Mouse (Mus musculus) forebrain, embryonic 14.5 days (tissue): Measurements from ENCODE around the gene Dnah12. TPM values are rescaled to one million over a fixed set of nuclear protein-coding genes. Genes with fewer than 3 reads are reported as not detected.

ENCODE experiments used
- ATAC-seq: fragments of 200-750 bp; cut with Nextera tagmentation; 2 replicates; pipeline ENCODE4 v1.8.0; 2017; ENCODE audit warnings: mild to moderate bottlenecking, moderate library complexity
- DNase-seq: peaks from one replicate; pipeline ENCODE4 v3.0.0-alpha.2; 2015; ENCODE audit warnings: low spot score
- H3K27ac ChIP-seq: fragments of 300-500 bp; sonication (generic); 2 replicates; pipeline ENCODE4 v1.5.1; 2014; ENCODE audit warnings: low read depth, mild to moderate bottlenecking, control low read depth, low read length, moderate library complexity
- H3K27me3 ChIP-seq: fragments of 300-500 bp; sonication (generic); replicated peaks from 2 replicates; pipeline ENCODE4 v1.6.1; 2014; ENCODE audit warnings: low read length, control low read depth, mixed read lengths; ENCODE audit not compliant: control insufficient read depth, insufficient read depth
- H3K36me3 ChIP-seq: fragments of 300-500 bp; sonication (generic); 2 replicates; pipeline ENCODE4 v1.6.1; 2014; ENCODE audit warnings: low read length, control low read depth; ENCODE audit not compliant: control insufficient read depth, insufficient read depth
- H3K4me1 ChIP-seq: fragments of 300-500 bp; sonication (generic); 2 replicates; pipeline ENCODE4 v1.6.1; 2014; ENCODE audit warnings: antibody characterized with exemption, low read length, control low read depth; ENCODE audit not compliant: control insufficient read depth, insufficient read depth
- H3K4me2 ChIP-seq: fragments of 300-500 bp; sonication (generic); 2 replicates; pipeline ENCODE4 v1.6.1; 2014; ENCODE audit warnings: mild to moderate bottlenecking, control low read depth, low read length
- H3K4me3 ChIP-seq: fragments of 300-500 bp; sonication (generic); 2 replicates; pipeline ENCODE4 v1.5.1; 2014; ENCODE audit warnings: low read depth, low read length, control low read depth
- H3K9ac ChIP-seq: fragments of 300-500 bp; sonication (generic); 2 replicates; pipeline ENCODE4 v1.6.1; 2014; ENCODE audit warnings: mild to moderate bottlenecking, low read length, control low read depth, moderate library complexity
- H3K9me3 ChIP-seq: fragments of 300-500 bp; sonication (generic); replicated peaks from 2 replicates; pipeline ENCODE4 v1.6.1; 2016; ENCODE audit warnings: low read length, control low read depth, mixed read lengths; ENCODE audit not compliant: control insufficient read depth
- WGBS: fragments of 180-500 bp; shearing (Covaris S2); extraction: QIAGEN DNeasy Blood & Tissue Kit; methylation state at CpG from one replicate; pipeline ENCODE4 v1.1.7; 2014; 5-methylcytosine and 5-hydroxymethylcytosine counted together
- polyA plus RNA-seq: library from polyadenylated mRNA; unstranded; fragments of >200 nt; fragmentation: Nextera tagmentation; extraction: Ambion mirVana; gene quantifications from 2 replicates; pipeline ENCODE4 v1.2.1, GENCODE M21; 2014

The Dnah12 gene
- polyA plus RNA-seq: 0.10 TPM in 2 replicates

DNA sequence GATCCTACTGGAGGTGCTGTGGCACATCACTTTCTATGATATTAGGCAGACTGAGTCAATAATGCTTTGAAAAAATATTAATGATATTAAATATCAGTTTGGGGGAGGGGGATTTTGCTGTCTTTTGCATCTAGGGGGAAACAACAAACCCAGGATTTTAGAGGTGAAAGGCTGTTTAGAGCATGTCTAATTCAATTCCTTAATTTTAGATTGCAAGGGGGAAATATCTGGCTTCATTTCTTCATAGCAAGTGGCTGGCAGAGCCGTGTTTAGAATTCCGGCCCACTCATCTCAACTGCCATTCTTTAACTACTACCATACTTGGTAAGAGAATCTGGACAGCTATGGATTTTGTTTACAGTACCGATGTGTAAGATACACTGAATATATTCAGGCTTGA lies at the start of gene Dnah12:
Dnah12 (plus strand) TSS at position 301 of the 400 bp plus-strand sequence.
- Histone ChIP-seq H3K9me3 (no peaks in the 10 kb centered on the region), H3K27me3 (no peaks in the 10 kb centered on the region), H3K9ac (no peak within 1 kb of the TSS), H3K36me3 (no peaks in the 10 kb centered on the region), H3K4me2 (no peak within 1 kb of the TSS), H3K4me1 (no peaks in the 10 kb centered on the region), H3K4me3 (no peak within 1 kb of the TSS), H3K27ac (no peak within 1 kb of the TSS)
- WGBS: 95% methylated on average over 3 of the region's 3 CpGs
- DNase-seq (no peak), ATAC-seq (no peak)

DNA sequence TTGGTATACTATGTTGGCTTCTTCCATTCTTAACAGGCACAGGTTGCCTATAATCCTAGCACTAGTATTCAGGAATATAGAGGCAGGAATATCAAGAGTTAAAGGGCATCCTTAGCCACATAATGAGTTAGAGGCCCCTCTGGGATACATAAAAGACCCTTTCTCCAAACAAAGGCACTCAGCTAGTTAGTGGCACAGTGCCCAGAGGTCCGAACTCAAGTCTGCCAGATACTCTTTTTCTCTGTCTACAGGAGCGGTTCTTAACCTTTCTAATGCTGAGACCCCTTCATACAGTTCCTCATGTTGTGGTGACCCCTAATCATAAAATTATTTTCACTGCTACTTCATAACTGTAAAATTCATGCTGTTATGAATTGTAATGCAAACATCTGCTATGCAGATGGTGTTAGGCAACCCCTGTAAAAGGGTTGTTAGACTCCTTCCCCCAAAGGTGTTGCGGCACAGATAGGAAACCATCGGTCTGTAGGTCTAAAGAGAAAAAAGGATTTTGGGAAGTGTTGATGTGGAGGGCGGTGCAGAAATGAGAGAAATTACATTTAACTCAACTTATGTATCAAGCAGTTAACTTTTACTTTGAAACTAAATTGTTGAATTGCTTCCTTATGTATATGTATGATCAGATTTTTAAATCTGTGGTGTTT lies 47.0 kb upstream of the Dnah12 start:
- H3K4me1 ChIP-seq: peaks cover 6% of the 10 kb centered on the region; the same call in 1 of the 2 replicates
- ATAC-seq (peak; percentile 67), DNase-seq (peak; percentile 87)
- peak overlapping the region; percentile 29; the same call in 1 of the 2 replicates for H3K9ac ChIP-seq
- H3K9me3 ChIP-seq: no peaks in the 10 kb centered on the region
- H3K4me3 ChIP-seq: 0 out of 2 replicates have a peak overlapping the region, but pooled peaks have one; percentile 8
- peak overlapping the region; percentile 34; the same call in 1 of the 2 replicates for H3K27ac ChIP-seq
- WGBS: 21% methylated on average over 5 of the region's 5 CpGs
- peaks cover 13% of the 10 kb centered on the region for H3K36me3 ChIP-seq
- no peaks in the 10 kb centered on the region for H3K27me3 ChIP-seq
- peak overlapping the region; percentile 39 for H3K4me2 ChIP-seq

DNA sequence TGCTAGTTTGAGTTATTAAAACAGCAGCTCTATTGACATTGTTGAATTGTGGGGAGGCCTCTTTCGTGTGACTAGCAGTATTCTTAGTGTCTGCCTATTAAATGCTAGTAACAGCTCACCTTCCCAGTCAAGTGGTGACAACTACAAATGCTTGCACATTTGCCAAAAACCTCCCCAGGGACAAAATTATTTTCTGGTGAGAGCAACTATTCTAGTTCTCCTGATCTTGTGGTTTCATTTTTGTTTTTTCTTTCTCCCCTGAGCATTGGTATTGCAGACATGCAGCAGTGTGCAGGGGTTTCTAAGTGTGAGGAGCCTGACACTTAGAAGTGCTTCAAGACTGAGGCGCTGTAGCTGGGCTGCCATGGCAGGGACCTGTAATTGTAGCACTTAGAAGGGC lies 45.3 kb upstream of the Dnah12 start:
- no peaks in the 10 kb centered on the region for H3K27me3 ChIP-seq
- no peak overlapping the region for H3K9ac ChIP-seq
- no peak overlapping the region for H3K27ac ChIP-seq
- H3K9me3 ChIP-seq: no peaks in the 10 kb centered on the region
- 81% methylated on average over 2 of the region's 2 CpGs for WGBS
- ATAC-seq: no peak
- H3K4me3 ChIP-seq: no peak overlapping the region
- H3K4me2 ChIP-seq: no peak overlapping the region
- H3K4me1 ChIP-seq: peaks cover 6% of the 10 kb centered on the region; the same call in 1 of the 2 replicates
- DNase-seq: no peak
- H3K36me3 ChIP-seq: peaks cover 22% of the 10 kb centered on the region

DNA sequence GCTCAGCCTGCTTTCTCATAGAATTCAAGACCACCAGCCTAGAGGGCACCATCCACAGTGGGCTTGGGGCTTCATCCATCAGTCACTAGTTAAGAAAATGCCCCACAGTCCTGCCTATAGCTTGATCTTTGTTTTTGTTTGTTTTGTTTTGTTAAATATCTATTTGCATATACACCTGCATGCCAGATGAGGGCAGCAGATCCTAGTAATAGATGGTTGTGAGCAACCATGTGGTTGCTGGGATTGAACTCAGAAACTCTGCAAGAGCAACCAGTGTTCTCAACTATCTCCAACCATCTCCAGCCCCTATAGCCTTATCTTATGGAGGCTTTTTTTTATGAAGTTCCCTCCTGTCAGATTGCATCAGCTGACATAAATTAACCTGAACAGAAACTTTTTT lies 41.2 kb upstream of the Dnah12 start:
- H3K27ac ChIP-seq: no peak overlapping the region
- no peak overlapping the region for H3K9ac ChIP-seq
- no peak overlapping the region for H3K4me2 ChIP-seq
- H3K36me3 ChIP-seq: peaks cover 57% of the 10 kb centered on the region
- H3K27me3 ChIP-seq: no peaks in the 10 kb centered on the region
- DNase-seq (peak; percentile 26), ATAC-seq (no peak)
- H3K4me1 ChIP-seq: no peaks in the 10 kb centered on the region
- no peak overlapping the region for H3K4me3 ChIP-seq
- no peaks in the 10 kb centered on the region for H3K9me3 ChIP-seq

DNA sequence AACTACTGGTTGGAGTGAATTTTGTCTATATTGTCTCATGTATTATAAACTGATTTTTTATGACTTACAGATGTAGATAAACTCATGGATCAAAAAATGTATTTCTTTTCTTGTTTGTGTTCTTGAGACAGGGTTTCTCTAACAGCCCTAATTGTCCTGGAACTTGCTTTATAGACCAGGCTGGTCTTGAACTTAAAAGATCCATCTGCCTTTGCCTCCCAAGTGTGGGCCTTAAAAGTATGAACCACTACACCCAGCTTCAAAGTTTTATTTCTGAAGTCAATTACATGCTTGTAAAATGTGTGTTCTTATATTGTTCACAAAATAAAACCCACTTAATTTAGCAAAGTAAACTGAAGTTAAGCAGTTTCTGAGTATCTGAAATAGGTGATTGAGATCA lies 34.9 kb upstream of the Dnah12 start:
- DNase-seq: no peak
- H3K36me3 ChIP-seq: peaks cover 60% of the 10 kb centered on the region

DNA sequence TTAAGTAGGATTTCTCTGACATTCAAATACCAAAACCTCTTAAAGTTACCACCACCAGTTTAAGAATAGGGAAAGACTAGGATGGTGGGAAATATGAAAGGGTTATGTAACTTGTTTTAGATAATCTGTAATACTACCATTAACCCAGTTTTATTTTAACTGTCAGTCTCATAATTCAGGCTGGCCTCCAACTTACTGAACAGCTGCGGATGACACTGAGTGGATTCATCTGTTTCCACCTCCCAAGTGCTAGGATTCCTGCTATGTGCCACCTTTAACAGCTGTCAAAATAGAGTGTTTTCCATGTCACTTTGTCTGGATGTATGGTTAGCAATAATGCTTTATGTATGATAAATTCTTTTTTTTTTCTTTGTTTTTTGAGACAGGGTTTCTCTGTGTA lies 32.8 kb upstream of the Dnah12 start:
- ATAC-seq: no peak
- DNase-seq: no peak
- WGBS: 97% methylated on average over 1 of the region's 1 CpGs
- H3K27ac ChIP-seq: no peak overlapping the region
- no peak overlapping the region for H3K4me3 ChIP-seq
- H3K9me3 ChIP-seq: no peaks in the 10 kb centered on the region
- H3K9ac ChIP-seq: no peak overlapping the region
- H3K36me3 ChIP-seq: peaks cover 55% of the 10 kb centered on the region
- no peaks in the 10 kb centered on the region for H3K27me3 ChIP-seq
- no peaks in the 10 kb centered on the region for H3K4me1 ChIP-seq
- no peak overlapping the region for H3K4me2 ChIP-seq

More for the DNA sequence above, 34.9 kb upstream of the Dnah12 start:
- Histone ChIP-seq H3K4me1 (no peaks in the 10 kb centered on the region), H3K27ac (no peak overlapping the region), H3K27me3 (no peaks in the 10 kb centered on the region), H3K4me3 (no peak overlapping the region), H3K4me2 (no peak overlapping the region), H3K9me3 (no peaks in the 10 kb centered on the region), H3K9ac (no peak overlapping the region)
- no peak for ATAC-seq

DNA sequence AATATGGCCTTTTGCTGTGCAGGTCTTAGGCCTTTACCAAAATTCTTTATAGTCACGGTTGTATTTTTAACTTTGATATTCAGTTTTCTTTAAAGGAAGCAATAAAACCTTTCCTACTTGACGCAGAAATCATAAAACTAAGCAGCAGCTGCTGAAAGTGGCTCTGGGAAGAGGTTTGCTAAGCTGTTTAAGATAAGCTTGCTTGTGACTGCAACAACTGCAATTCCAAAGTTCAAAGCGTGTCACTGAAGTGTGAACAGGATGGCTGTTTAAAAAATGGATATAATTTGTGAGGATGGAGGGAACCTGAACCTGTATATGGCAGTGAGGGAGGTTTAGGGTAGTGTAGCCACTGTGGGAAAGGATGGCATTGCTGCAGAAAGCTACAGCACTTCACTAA lies 31.1 kb upstream of the Dnah12 start:
- no peak overlapping the region for H3K27ac ChIP-seq
- H3K36me3 ChIP-seq: peaks cover 50% of the 10 kb centered on the region
- H3K9ac ChIP-seq: no peak overlapping the region
- H3K4me2 ChIP-seq: no peak overlapping the region
- DNase-seq: no peak
- peaks cover 5% of the 10 kb centered on the region; the same call in 1 of the 2 replicates for H3K4me1 ChIP-seq
- 95% methylated on average over 3 of the region's 3 CpGs for WGBS
- H3K4me3 ChIP-seq: no peak overlapping the region
- ATAC-seq: no peak
- H3K9me3 ChIP-seq: no peaks in the 10 kb centered on the region
- no peaks in the 10 kb centered on the region for H3K27me3 ChIP-seq

DNA sequence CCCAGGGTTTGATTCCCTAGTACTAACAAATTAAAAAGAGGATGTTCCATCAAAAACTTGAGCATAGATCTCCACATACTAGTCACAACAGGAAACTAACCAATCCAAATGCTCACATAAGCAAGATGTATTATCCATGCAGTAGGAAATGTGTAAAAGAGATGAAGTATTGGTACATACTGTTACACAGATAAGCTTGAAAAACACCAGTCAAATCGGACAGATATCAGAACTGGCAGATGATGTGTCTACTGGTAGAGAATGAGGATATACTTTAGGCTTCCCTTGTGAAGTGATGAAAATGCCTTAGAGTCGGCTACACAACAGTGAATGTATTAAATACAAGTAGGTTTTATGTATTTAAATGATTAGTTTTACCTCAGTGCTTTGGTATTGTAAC lies 30.6 kb upstream of the Dnah12 start:
- no peak for DNase-seq
- 93% methylated on average over 2 of the region's 2 CpGs for WGBS
- H3K4me3 ChIP-seq: no peak overlapping the region
- ATAC-seq: no peak
- H3K36me3 ChIP-seq: peaks cover 46% of the 10 kb centered on the region
- H3K4me1 ChIP-seq: peaks cover 7% of the 10 kb centered on the region; the same call in 1 of the 2 replicates
- no peak overlapping the region for H3K27ac ChIP-seq
- H3K9ac ChIP-seq: no peak overlapping the region
- H3K4me2 ChIP-seq: no peak overlapping the region
- H3K9me3 ChIP-seq: no peaks in the 10 kb centered on the region
- no peaks in the 10 kb centered on the region for H3K27me3 ChIP-seq

DNA sequence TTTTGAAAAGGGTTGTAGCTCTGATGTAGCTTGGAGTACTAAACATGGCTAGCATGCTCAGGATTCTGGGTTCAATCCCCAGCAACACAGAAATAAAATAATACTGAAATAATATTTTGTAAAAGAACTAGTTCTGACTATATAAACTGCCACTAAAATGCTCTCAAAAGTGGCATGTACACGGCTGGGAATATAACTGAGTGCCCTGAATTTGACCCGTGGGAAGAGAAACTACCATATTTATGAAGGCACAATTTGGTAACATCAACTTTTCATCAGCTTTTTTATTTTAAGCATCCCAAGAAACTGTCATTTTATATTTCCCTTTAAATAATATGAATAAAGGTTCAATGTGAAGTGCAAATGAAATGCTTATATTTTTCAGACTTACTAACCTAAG lies 29.2 kb upstream of the Dnah12 start:
- Histone ChIP-seq H3K9ac (no peak overlapping the region), H3K4me3 (no peak overlapping the region), H3K4me2 (no peak overlapping the region), H3K4me1 (peaks cover 7% of the 10 kb centered on the region; the same call in 1 of the 2 replicates), H3K27me3 (no peaks in the 10 kb centered on the region), H3K36me3 (peaks cover 39% of the 10 kb centered on the region), H3K27ac (no peak overlapping the region), H3K9me3 (no peaks in the 10 kb centered on the region)
- ATAC-seq (no peak), DNase-seq (no peak)
- 97% methylated on average over 2 of the region's 2 CpGs for WGBS
